Mouse (Mus musculus) lung, adult 2 months (tissue): ENCODE results near the gene Actl10. TPM values are rescaled to one million over a fixed set of nuclear protein-coding genes. Genes with fewer than 3 reads are reported as not detected.

ENCODE experiments used
- DNase-seq: peaks from one replicate; pipeline ENCODE4 v3.0.0; 2022
- H3K4me1 ChIP-seq: fragments of 200-500 bp; 2 replicates; pipeline ENCODE4 v1.6.1; 2011; ENCODE audit warnings: low read length; ENCODE audit not compliant: control insufficient read depth, insufficient read depth
- H3K4me3 ChIP-seq: fragments of 200-500 bp; replicated peaks from 2 replicates; pipeline ENCODE3; 2011; ENCODE audit warnings: low read depth, mild to moderate bottlenecking, control low read depth, low read length; ENCODE audit errors: extremely low read depth
- CTCF ChIP-seq: fragments of 200-500 bp; IDR thresholded peaks from 2 replicates; pipeline ENCODE4 v1.5.1; 2011; ENCODE audit warnings: mild to moderate bottlenecking, low read length, control low read depth; ENCODE audit not compliant: insufficient read depth
- POLR2A ChIP-seq: fragments of 200-500 bp; IDR thresholded peaks from 2 replicates; pipeline ENCODE4 v1.6.1; 2011; ENCODE audit warnings: low read depth, mild to moderate bottlenecking, control low read depth, low read length, borderline replicate concordance; ENCODE audit errors: extremely low read depth
- WGBS: fragments of 180-500 bp; shearing (Covaris S2); methylation state at CpG from one replicate; pipeline ENCODE4 v1.1.7; 2018; 5-methylcytosine and 5-hydroxymethylcytosine counted together
- polyA plus RNA-seq: library from polyadenylated mRNA; depleted of rRNA; stranded (reverse); fragments of >200 nt; gene quantifications from 2 replicates; pipeline ENCODE4 v1.2.3, GENCODE M21; 2012; rRNA removed

Gene Actl10
- 0.07 TPM in 2 replicates for polyA plus RNA-seq

GRCm38 (mm10) chr2:154551476-154551875 lies at the start of gene Actl10:
Gene Actl10, plus strand, starts transcription at chr2:154551776.
- DNase-seq, result no peak
- Histone ChIP-seq H3K4me3 (peak within 1 kb of the TSS; percentile 54), H3K4me1 (peaks cover 10% of the 10 kb centered on the region)
- TF ChIP-seq CTCF (no peak), POLR2A (no peak)
- 95% methylated on average over 4 of the region's 4 CpGs for WGBS

DNA sequence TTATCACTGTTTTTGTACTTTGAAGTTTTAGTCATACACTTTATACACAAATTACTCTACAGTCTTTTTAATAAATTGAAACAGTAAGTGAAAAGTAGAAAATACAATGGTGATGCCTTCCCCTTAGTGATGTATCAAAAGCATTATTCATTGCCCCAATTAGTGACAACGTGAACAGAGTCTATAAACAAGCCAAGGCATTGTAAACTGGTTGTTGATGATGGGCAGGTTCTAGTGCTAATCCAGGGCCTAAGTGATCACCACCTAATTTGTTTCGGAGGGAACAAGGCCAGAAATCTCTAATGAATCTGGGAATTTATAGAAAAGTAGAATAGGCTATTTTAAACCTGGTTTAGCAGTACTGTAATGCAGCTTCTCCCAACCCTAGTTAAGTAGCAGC lies 44.5 kb upstream of the Actl10 start:
- no peak for TF ChIP-seq POLR2A
- TF ChIP-seq CTCF, result no peak
- no peak overlapping the region for H3K4me3 ChIP-seq
- no peak for DNase-seq
- H3K4me1 ChIP-seq, result no peaks in the 10 kb centered on the region; the same call in 1 of the 2 replicates
- 79% methylated on average over 2 of the region's 2 CpGs for WGBS

GRCm38 (mm10) chr2:154507566-154508283 lies 43.9 kb upstream of the Actl10 start:
- 60% methylated on average over 9 of the region's 9 CpGs for WGBS
- TF ChIP-seq CTCF (peak; percentile 62; the same call in 1 of the 2 replicates), POLR2A (no peak)
- no peak overlapping the region for H3K4me3 ChIP-seq
- DNase-seq, result peak; percentile 25
- no peaks in the 10 kb centered on the region; the same call in 1 of the 2 replicates for H3K4me1 ChIP-seq

- H3K4me1 ChIP-seq, result no peaks in the 10 kb centered on the region; the same call in 1 of the 2 replicates
- no peak for TF ChIP-seq CTCF
- no peak for TF ChIP-seq POLR2A
- 82% methylated on average over 4 of the region's 4 CpGs for WGBS
- no peak for DNase-seq
- H3K4me3 ChIP-seq, result no peak overlapping the region
These were observed 43.1 kb upstream of the Actl10 start for GRCm38 (mm10) chr2:154508450-154508849.

GRCm38 (mm10) chr2:154510141-154510540 lies 41.4 kb upstream of the Actl10 start:
- no peak overlapping the region for H3K4me3 ChIP-seq
- WGBS, result 83% methylated on average over 3 of the region's 3 CpGs
- H3K4me1 ChIP-seq, result no peaks in the 10 kb centered on the region; the same call in 1 of the 2 replicates
- TF ChIP-seq POLR2A, result no peak
- TF ChIP-seq CTCF, result no peak
- no peak for DNase-seq

- Histone ChIP-seq H3K4me3 (no peak overlapping the region), H3K4me1 (no peaks in the 10 kb centered on the region; the same call in 1 of the 2 replicates)
- DNase-seq, result no peak
- no peak for TF ChIP-seq CTCF
- no peak for TF ChIP-seq POLR2A
- 69% methylated on average over 3 of the region's 3 CpGs for WGBS
These were observed 34.6 kb upstream of the Actl10 start for GRCm38 (mm10) chr2:154516944-154517343.

GRCm38 (mm10) chr2:154517424-154517823 lies 34.2 kb upstream of the Actl10 start:
- H3K4me3 ChIP-seq, result no peak overlapping the region

GRCm38 (mm10) chr2:154521449-154521848 lies 30.1 kb upstream of the Actl10 start:
- DNase-seq, result no peak
- TF ChIP-seq POLR2A (no peak), CTCF (no peak)
- Histone ChIP-seq H3K4me1 (no peaks in the 10 kb centered on the region), H3K4me3 (no peak overlapping the region)

More at GRCm38 (mm10) chr2:154517424-154517823, 34.2 kb upstream of the Actl10 start:
- DNase-seq, result no peak
- 85% methylated on average over 5 of the region's 5 CpGs for WGBS
- H3K4me1 ChIP-seq, result no peaks in the 10 kb centered on the region; the same call in 1 of the 2 replicates
- TF ChIP-seq CTCF (no peak), POLR2A (no peak)

DNA sequence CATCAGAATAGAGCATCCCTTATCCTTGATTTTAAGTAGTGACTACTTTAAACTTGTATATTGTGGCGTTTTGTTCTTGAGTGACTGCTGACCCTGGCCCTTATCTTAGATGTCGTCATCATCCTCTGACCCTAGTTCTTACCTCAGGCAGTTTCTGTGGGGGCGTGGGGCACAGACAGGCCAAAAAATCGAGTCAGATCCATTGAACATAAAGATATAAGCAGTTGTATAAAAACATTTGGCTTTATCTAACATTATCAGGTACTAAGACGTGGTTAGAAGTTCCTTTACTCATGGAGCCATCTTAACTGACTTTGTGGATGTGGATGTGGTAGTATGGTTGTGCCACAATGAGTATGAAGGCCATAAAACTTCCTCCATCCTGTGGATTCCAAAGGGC lies 29.2 kb upstream of the Actl10 start:
- TF ChIP-seq CTCF (no peak), POLR2A (no peak)
- Histone ChIP-seq H3K4me3 (no peak overlapping the region), H3K4me1 (no peaks in the 10 kb centered on the region)
- 88% methylated on average over 5 of the region's 5 CpGs for WGBS
- DNase-seq, result no peak

DNA sequence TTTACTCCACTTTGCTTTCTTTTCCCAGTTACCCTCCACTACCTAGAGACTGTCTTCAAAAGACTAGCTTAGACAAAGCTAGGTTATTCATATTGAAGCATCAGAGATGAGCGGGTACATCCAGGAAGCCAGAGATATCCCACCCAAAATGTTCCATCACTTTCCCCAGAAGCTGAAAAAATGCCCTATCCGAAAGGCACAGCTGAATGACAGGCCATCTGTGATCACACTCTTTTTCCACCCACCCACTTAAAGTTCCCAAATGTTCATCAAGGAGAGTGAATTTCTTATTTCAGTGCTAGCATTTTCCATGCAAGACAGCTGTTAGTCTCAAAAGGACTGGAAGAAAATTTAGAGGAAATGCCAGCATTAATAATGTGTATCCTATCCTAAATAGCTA lies 26.3 kb upstream of the Actl10 start:
- Histone ChIP-seq H3K4me3 (no peak overlapping the region), H3K4me1 (no peaks in the 10 kb centered on the region)
- 91% methylated on average over 2 of the region's 2 CpGs for WGBS
- no peak for DNase-seq
- no peak for TF ChIP-seq CTCF
- no peak for TF ChIP-seq POLR2A
